Mouse (Mus musculus) liver, embryonic 12.5 days (tissue): ENCODE data around the gene Ube2e2. TPM values are rescaled to one million over a fixed set of nuclear protein-coding genes. Genes with fewer than 3 reads are reported as not detected.
"Not testable (repeated sequence)": the region's sequence is repeated elsewhere in the genome, so short reads cannot be mapped to it uniquely, and the experiment has no call there.

Source experiments
- ATAC-seq: fragments of 200-750 bp; cut with Nextera tagmentation; 2 replicates; pipeline ENCODE4 v1.8.0; 2017; ENCODE audit warnings: moderate number of reproducible peaks, mild to moderate bottlenecking, moderate library complexity
- H3K27ac ChIP-seq: fragments of 300-500 bp; sonication (generic); 2 replicates; pipeline ENCODE4 v1.5.1; 2016; ENCODE audit warnings: mild to moderate bottlenecking
- H3K27me3 ChIP-seq: fragments of 300-500 bp; sonication (generic); replicated peaks from 2 replicates; pipeline ENCODE4 v1.6.1; 2016; ENCODE audit warnings: mild to moderate bottlenecking, moderate library complexity
- H3K36me3 ChIP-seq: fragments of 300-500 bp; sonication (generic); 2 replicates; pipeline ENCODE4 v1.6.1; 2016; ENCODE audit warnings: mild to moderate bottlenecking, moderate library complexity
- H3K4me1 ChIP-seq: fragments of 300-500 bp; sonication (generic); 2 replicates; pipeline ENCODE4 v1.6.1; 2016
- H3K4me2 ChIP-seq: fragments of 300-500 bp; sonication (generic); 2 replicates; pipeline ENCODE4 v1.6.1; 2016; ENCODE audit warnings: mild to moderate bottlenecking, moderate library complexity
- H3K4me3 ChIP-seq: fragments of 300-500 bp; sonication (generic); 2 replicates; pipeline ENCODE4 v1.5.1; 2016; ENCODE audit warnings: mild to moderate bottlenecking, moderate library complexity
- H3K9ac ChIP-seq: fragments of 300-500 bp; sonication (generic); 2 replicates; pipeline ENCODE4 v1.6.1; 2016; ENCODE audit warnings: mild to moderate bottlenecking, moderate library complexity
- H3K9me3 ChIP-seq: fragments of 300-500 bp; sonication (generic); replicated peaks from 2 replicates; pipeline ENCODE4 v1.6.1; 2016; ENCODE audit warnings: mild to moderate bottlenecking, moderate library complexity
- WGBS: fragments of 180-500 bp; shearing (Covaris S2); methylation state at CpG from one replicate; pipeline ENCODE4 v1.1.7; 2016; ENCODE audit not compliant: insufficient replicate concordance; 5-methylcytosine and 5-hydroxymethylcytosine counted together
- polyA plus RNA-seq: library from polyadenylated mRNA; unstranded; fragments of >200 nt; fragmentation: Nextera tagmentation; extraction: Ambion mirVana; gene quantifications from 2 replicates; pipeline ENCODE4 v1.2.1, GENCODE M21; 2016

Gene Ube2e2
- polyA plus RNA-seq, 1 experiment from 2014 or later: 9.7 TPM

DNA sequence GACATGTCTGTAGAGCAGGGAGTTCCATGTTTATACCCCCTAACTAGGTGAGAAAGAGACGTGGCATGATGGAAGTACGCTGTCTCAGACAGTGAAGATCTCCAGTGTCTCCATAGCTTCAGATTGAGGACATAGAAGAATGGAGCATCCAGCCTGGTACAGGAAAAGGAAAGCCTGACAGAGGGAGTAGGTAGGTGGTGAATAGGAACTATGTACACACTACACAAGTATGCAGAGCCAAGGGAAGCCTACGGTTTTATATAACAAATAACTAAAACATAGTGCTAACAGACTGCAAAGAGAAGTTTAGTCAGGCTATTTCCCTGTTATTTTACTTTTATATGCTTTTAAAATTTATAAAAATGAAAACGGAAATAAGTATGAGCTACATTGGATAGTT, 312.3 kb downstream of the Ube2e2 start:
- no peak overlapping the region for H3K4me3 ChIP-seq
- H3K27ac ChIP-seq: no peak overlapping the region
- 71% methylated on average over 4 of the region's 4 CpGs for WGBS
- no peaks in the 10 kb centered on the region for H3K4me1 ChIP-seq
- no peak overlapping the region for H3K4me2 ChIP-seq
- no peaks in the 10 kb centered on the region for H3K36me3 ChIP-seq
- H3K9ac ChIP-seq: no peak overlapping the region
- ATAC-seq: no peak
- no peaks in the 10 kb centered on the region for H3K27me3 ChIP-seq
- H3K9me3 ChIP-seq: no peaks in the 10 kb centered on the region

DNA sequence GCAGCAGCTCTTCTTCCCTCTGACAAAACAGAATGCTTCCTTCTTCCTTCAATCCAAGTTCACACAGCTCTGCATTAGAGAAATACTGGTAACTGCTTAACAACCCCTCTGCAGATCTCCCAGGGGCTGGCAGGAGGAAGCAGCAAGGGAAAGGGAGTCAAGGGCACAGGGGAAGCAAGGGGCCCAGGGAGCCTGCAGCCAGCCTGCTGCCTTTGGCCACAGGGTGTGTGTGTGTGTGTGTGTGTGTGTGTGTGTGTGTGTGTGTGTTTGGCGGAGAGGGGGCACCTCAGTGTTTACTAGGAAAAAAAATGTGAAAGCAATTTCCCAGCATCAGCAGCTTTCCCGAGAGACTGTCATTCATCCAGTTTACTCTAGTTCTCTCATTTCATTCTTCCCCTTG, 319.3 kb downstream of the Ube2e2 start:
- Histone ChIP-seq H3K27ac (no peak overlapping the region), H3K36me3 (no peaks in the 10 kb centered on the region), H3K4me1 (no peaks in the 10 kb centered on the region), H3K27me3 (no peaks in the 10 kb centered on the region), H3K9ac (no peak overlapping the region), H3K9me3 (no peaks in the 10 kb centered on the region), H3K4me2 (no peak overlapping the region), H3K4me3 (no peak overlapping the region)
- 66% methylated on average over 2 of the region's 2 CpGs for WGBS
- no peak for ATAC-seq

DNA sequence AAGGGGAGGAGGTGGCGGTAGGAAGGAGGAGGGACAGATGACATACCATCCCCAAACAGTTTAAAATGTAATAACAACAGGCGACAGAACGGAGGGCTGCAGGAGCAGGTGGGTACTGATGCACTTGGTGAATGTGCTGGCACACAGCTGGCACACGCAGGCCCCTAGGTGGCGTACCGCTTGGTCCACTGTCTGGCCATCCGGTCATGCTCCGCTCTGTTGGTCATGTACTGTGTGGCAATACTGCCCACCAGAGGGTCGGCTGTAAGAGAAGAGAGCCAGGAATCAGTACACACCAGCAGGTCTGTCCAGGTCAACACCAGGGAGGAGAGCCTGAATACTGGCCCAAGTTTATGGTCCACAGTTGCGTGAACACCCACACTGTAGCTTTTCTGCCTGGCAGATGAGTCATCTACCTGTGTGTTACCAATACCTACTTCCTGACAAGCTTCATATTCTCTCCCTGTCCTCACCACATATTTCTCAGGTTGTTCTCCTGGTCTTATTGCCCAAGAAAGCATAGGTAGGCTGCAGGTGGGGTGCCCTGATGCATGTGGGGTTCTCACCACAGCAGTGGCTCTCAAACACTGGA, 319.8 kb downstream of the Ube2e2 start:
- no peaks in the 10 kb centered on the region for H3K36me3 ChIP-seq
- H3K27me3 ChIP-seq: no peaks in the 10 kb centered on the region
- no peak overlapping the region for H3K9ac ChIP-seq
- H3K4me3 ChIP-seq: no peak overlapping the region
- H3K4me2 ChIP-seq: no peak overlapping the region
- H3K27ac ChIP-seq: no peak overlapping the region
- no peaks in the 10 kb centered on the region for H3K9me3 ChIP-seq
- H3K4me1 ChIP-seq: no peaks in the 10 kb centered on the region
- 80% methylated on average over 10 of the region's 10 CpGs for WGBS
- ATAC-seq: no peak

- no peak overlapping the region for H3K4me2 ChIP-seq
- H3K27ac ChIP-seq: no peak overlapping the region
- no peaks in the 10 kb centered on the region for H3K4me1 ChIP-seq
- no peaks in the 10 kb centered on the region for H3K36me3 ChIP-seq
- no peaks in the 10 kb centered on the region for H3K27me3 ChIP-seq
- 71% methylated on average over 4 of the region's 4 CpGs for WGBS
- no peak overlapping the region for H3K9ac ChIP-seq
- no peaks in the 10 kb centered on the region for H3K9me3 ChIP-seq
- no peak overlapping the region for H3K4me3 ChIP-seq
- ATAC-seq: no peak
These were observed 320.6 kb downstream of the Ube2e2 start for GRCm38 (mm10) chr14:18573286-18573956.

- Histone ChIP-seq H3K4me2 (no peak overlapping the region), H3K27ac (no peak overlapping the region), H3K36me3 (no peaks in the 10 kb centered on the region), H3K4me3 (no peak overlapping the region), H3K9ac (no peak overlapping the region), H3K27me3 (no peaks in the 10 kb centered on the region), H3K4me1 (no peaks in the 10 kb centered on the region), H3K9me3 (no peaks in the 10 kb centered on the region)
- 57% methylated on average over 4 of the region's 4 CpGs for WGBS
- ATAC-seq: no peak
These were observed 321.2 kb downstream of the Ube2e2 start for GRCm38 (mm10) chr14:18572852-18573251.

- no peak overlapping the region for H3K4me2 ChIP-seq
These were observed 324.5 kb downstream of the Ube2e2 start for GRCm38 (mm10) chr14:18569615-18570014.

GRCm38 (mm10) chr14:18564999-18565398, 329.1 kb downstream of the Ube2e2 start:
- not testable (repeated sequence) for H3K4me3 ChIP-seq, H3K4me1 ChIP-seq, ATAC-seq, H3K4me2 ChIP-seq, H3K27ac ChIP-seq, H3K9ac ChIP-seq, H3K36me3 ChIP-seq, H3K27me3 ChIP-seq, H3K9me3 ChIP-seq
- 49% methylated on average over 8 of the region's 8 CpGs for WGBS

More at GRCm38 (mm10) chr14:18569615-18570014, 324.5 kb downstream of the Ube2e2 start:
- Histone ChIP-seq H3K27ac (no peak overlapping the region), H3K36me3 (no peaks in the 10 kb centered on the region), H3K9ac (no peak overlapping the region), H3K4me1 (no peaks in the 10 kb centered on the region), H3K9me3 (no peaks in the 10 kb centered on the region), H3K4me3 (no peak overlapping the region), H3K27me3 (no peaks in the 10 kb centered on the region)
- no peak for ATAC-seq

GRCm38 (mm10) chr14:18555287-18555686, 338.8 kb downstream of the Ube2e2 start:
- Histone ChIP-seq H3K4me2 (no peak overlapping the region), H3K9ac (no peak overlapping the region), H3K4me3 (no peak overlapping the region), H3K27me3 (no peaks in the 10 kb centered on the region), H3K4me1 (no peaks in the 10 kb centered on the region), H3K36me3 (no peaks in the 10 kb centered on the region), H3K27ac (no peak overlapping the region), H3K9me3 (no peaks in the 10 kb centered on the region)
- ATAC-seq: no peak
- WGBS: 38% methylated on average over 1 of the region's 1 CpGs

GRCm38 (mm10) chr14:18554627-18554988, 339.5 kb downstream of the Ube2e2 start:
- no peak overlapping the region for H3K9ac ChIP-seq
- no peak overlapping the region for H3K27ac ChIP-seq
- H3K27me3 ChIP-seq: no peaks in the 10 kb centered on the region
- no peak overlapping the region for H3K4me3 ChIP-seq
- no peaks in the 10 kb centered on the region for H3K36me3 ChIP-seq
- no peak for ATAC-seq
- no peak overlapping the region for H3K4me2 ChIP-seq
- H3K4me1 ChIP-seq: no peaks in the 10 kb centered on the region
- 79% methylated on average over 2 of the region's 2 CpGs for WGBS
- no peaks in the 10 kb centered on the region for H3K9me3 ChIP-seq

DNA sequence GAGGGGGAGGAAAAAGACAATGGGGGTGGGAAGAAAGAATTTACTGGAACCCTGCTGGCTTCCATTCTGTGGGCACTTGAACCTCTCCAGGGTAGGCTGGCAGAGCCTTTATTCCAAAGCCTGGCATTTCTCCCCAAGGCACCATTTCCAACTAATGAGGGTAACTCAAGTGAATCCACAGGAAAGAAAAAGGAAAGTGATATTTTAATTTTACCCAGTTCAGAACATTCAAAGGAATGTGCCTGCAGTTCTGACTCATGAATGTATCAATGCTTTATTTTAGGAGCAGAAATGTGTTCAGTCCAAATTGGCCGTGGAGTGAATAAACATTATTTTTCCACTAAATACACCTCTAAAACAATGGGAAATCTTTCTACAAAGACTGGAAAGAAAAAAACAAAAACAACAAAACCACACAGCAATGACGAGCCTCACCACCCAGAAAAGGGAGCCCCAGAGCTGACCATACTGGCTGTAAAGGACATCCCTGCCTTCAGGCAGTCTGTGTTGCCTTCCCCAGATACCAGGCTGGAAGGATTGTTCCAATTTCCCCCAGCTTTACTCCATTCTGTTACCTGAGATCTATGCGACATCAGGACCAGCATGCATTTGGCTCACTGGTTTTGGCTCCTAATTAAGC, 340.0 kb downstream of the Ube2e2 start:
- ATAC-seq: no peak
- Histone ChIP-seq H3K4me1 (no peaks in the 10 kb centered on the region), H3K4me2 (no peak overlapping the region), H3K27ac (no peak overlapping the region), H3K4me3 (no peak overlapping the region), H3K27me3 (no peaks in the 10 kb centered on the region), H3K9me3 (no peaks in the 10 kb centered on the region), H3K36me3 (no peaks in the 10 kb centered on the region), H3K9ac (no peak overlapping the region)
- WGBS: 63% methylated on average over 3 of the region's 3 CpGs

DNA sequence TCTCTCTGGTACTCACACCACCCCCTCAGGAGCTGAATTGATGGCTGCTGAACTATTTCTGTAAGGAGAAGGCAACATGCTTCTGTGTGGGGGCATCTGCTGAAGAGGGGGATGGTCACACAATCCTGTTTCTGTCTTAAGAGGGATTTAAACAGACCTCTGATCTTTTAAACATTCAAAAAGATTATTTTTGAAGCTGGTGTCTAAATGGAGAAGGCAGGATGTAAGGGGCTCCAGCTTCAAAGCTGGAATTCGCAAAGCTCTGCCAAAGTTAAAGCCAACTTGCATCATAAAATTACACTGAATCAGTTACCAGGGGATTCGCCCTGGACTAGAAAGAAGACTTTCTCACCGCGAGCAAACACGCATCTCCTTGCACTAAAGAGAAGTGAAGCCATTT, 346.5 kb downstream of the Ube2e2 start:
- no peak overlapping the region for H3K4me2 ChIP-seq

GRCm38 (mm10) chr14:18539092-18539491, 355.0 kb downstream of the Ube2e2 start:
- not testable (repeated sequence) for H3K9ac ChIP-seq, H3K9me3 ChIP-seq, H3K36me3 ChIP-seq, H3K4me3 ChIP-seq, H3K27me3 ChIP-seq, H3K27ac ChIP-seq, ATAC-seq, H3K4me1 ChIP-seq, H3K4me2 ChIP-seq
- WGBS: 65% methylated on average over 4 of the region's 4 CpGs

More for the DNA sequence above, 346.5 kb downstream of the Ube2e2 start:
- Histone ChIP-seq H3K36me3 (no peaks in the 10 kb centered on the region), H3K27me3 (no peaks in the 10 kb centered on the region), H3K9ac (no peak overlapping the region), H3K4me3 (no peak overlapping the region), H3K4me1 (no peaks in the 10 kb centered on the region), H3K9me3 (no peaks in the 10 kb centered on the region), H3K27ac (no peak overlapping the region)
- no peak for ATAC-seq
- WGBS: 75% methylated on average over 5 of the region's 5 CpGs
